Mouse (Mus musculus) kidney, postnatal 4 days (tissue): Measurements from ENCODE around the gene Olfr199.
"Not testable (repeated sequence)": the region's sequence is repeated elsewhere in the genome, so short reads cannot be mapped to it uniquely, and the experiment has no call there.

Source experiments
- DNase-seq, 2 experiments: peaks; one replicate each; pipeline ENCODE4 v3.0.0; 2021; ENCODE audit warnings: mixed read lengths in 2 of 2

Olfr199 gene

GRCm38 (mm10) chr16:59219667-59220066 is at the start of gene Olfr199:
Olfr199 (minus strand) TSS chr16:59219767.
- DNase-seq: not testable (repeated sequence)

- not testable (repeated sequence) for DNase-seq
Observed at GRCm38 (mm10) chr16:59269097-59269496, 49.5 kb upstream of the Olfr199 start.

GRCm38 (mm10) chr16:59249684-59250083 is 30.1 kb upstream of the Olfr199 start:
- no peak for DNase-seq

- not testable (repeated sequence) for DNase-seq
Observed at GRCm38 (mm10) chr16:59217861-59218260, 1.7 kb downstream of the Olfr199 start.

GRCm38 (mm10) chr16:59203433-59203832 is 16.1 kb downstream of the Olfr199 start, which contains the start of gene Olfr198:
Olfr198 (minus strand) TSS chr16:59203533.
- DNase-seq: not testable (repeated sequence)

GRCm38 (mm10) chr16:59170354-59170753 is 49.2 kb downstream of the Olfr199 start, which contains the start of gene Olfr196:
Olfr196 (minus strand) TSS chr16:59170454.
- DNase-seq: no peak
